Mouse (Mus musculus) neural tube, embryonic 15.5 days (tissue): ENCODE measurements around the gene Hist1h1t. TPM values are rescaled to one million over a fixed set of nuclear protein-coding genes. Genes with fewer than 3 reads are reported as not detected.
"Not testable (repeated sequence)": the region's sequence is repeated elsewhere in the genome, so short reads cannot be mapped to it uniquely, and the experiment has no call there.

Source experiments
- ATAC-seq: fragments of 200-750 bp; cut with Nextera tagmentation; 2 replicates; pipeline ENCODE4 v1.8.0; 2017; ENCODE audit warnings: mild to moderate bottlenecking, moderate TSS enrichment, moderate library complexity; ENCODE audit not compliant: low FRiP score
- H3K27ac ChIP-seq: fragments of 300-500 bp; sonication (generic); replicated peaks from 2 replicates; pipeline ENCODE4 v1.5.1; 2015; ENCODE audit warnings: mild to moderate bottlenecking, inconsistent platforms
- H3K27me3 ChIP-seq: fragments of 300-500 bp; sonication (generic); replicated peaks from 2 replicates; pipeline ENCODE4 v1.6.1; 2015; ENCODE audit warnings: inconsistent platforms
- H3K36me3 ChIP-seq: fragments of 300-500 bp; sonication (generic); 2 replicates; pipeline ENCODE4 v1.6.1; 2015; ENCODE audit warnings: inconsistent platforms
- H3K4me1 ChIP-seq: fragments of 300-500 bp; sonication (generic); 2 replicates; pipeline ENCODE4 v1.6.1; 2015; ENCODE audit warnings: inconsistent platforms
- H3K4me2 ChIP-seq: fragments of 300-500 bp; sonication (generic); 2 replicates; pipeline ENCODE4 v1.6.1; 2015; ENCODE audit warnings: inconsistent platforms, mild to moderate bottlenecking, moderate library complexity
- H3K4me3 ChIP-seq: fragments of 300-500 bp; sonication (generic); replicated peaks from 2 replicates; pipeline ENCODE4 v1.5.1; 2015; ENCODE audit warnings: mild to moderate bottlenecking, inconsistent platforms
- H3K9ac ChIP-seq: fragments of 300-500 bp; sonication (generic); replicated peaks from 2 replicates; pipeline ENCODE4 v1.6.1; 2015; ENCODE audit warnings: mild to moderate bottlenecking, inconsistent platforms
- H3K9me3 ChIP-seq: fragments of 300-500 bp; sonication (generic); replicated peaks from 2 replicates; pipeline ENCODE4 v1.6.1; 2016; ENCODE audit warnings: inconsistent platforms
- WGBS: fragments of 180-500 bp; shearing (Covaris S2); methylation state at CpG from one replicate; pipeline ENCODE4 v1.1.7; 2015; ENCODE audit warnings: mixed read lengths; 5-methylcytosine and 5-hydroxymethylcytosine counted together
- polyA plus RNA-seq: library from polyadenylated mRNA; unstranded; fragments of >200 nt; fragmentation: Nextera tagmentation; extraction: Ambion mirVana; gene quantifications from 2 replicates; pipeline ENCODE4 v1.2.1, GENCODE M21; 2015

Gene Hist1h1t
- polyA plus RNA-seq, 1 experiment from 2014 or later, result not detected

GRCm38 (mm10) chr13:23700786-23701520 is 5.3 kb downstream of the Hist1h1t start:
- H3K27me3 ChIP-seq, result no peaks in the 10 kb centered on the region
- no peak overlapping the region for H3K9ac ChIP-seq
- H3K27ac ChIP-seq, result no peak overlapping the region
- no peaks in the 10 kb centered on the region for H3K36me3 ChIP-seq
- ATAC-seq, result no peak
- WGBS, result 28% methylated on average over 8 of the region's 8 CpGs
- no peak overlapping the region for H3K4me3 ChIP-seq
- H3K4me1 ChIP-seq, result peaks cover 14% of the 10 kb centered on the region; the same call in 1 of the 2 replicates
- no peaks in the 10 kb centered on the region for H3K9me3 ChIP-seq
- no peak overlapping the region for H3K4me2 ChIP-seq

- peaks cover 14% of the 10 kb centered on the region; the same call in 1 of the 2 replicates for H3K4me1 ChIP-seq
- H3K36me3 ChIP-seq, result no peaks in the 10 kb centered on the region
Observed at GRCm38 (mm10) chr13:23702220-23702619, 6.6 kb downstream of the Hist1h1t start.

GRCm38 (mm10) chr13:23702801-23703200 is 7.2 kb downstream of the Hist1h1t start:
- not testable (repeated sequence) for H3K27me3 ChIP-seq, H3K27ac ChIP-seq, H3K4me2 ChIP-seq, H3K9ac ChIP-seq, H3K4me1 ChIP-seq, H3K9me3 ChIP-seq, ATAC-seq, H3K4me3 ChIP-seq, H3K36me3 ChIP-seq
- WGBS, result 87% methylated on average over 2 of the region's 2 CpGs

More at GRCm38 (mm10) chr13:23702220-23702619, 6.6 kb downstream of the Hist1h1t start:
- H3K4me3 ChIP-seq, result no peak overlapping the region
- H3K27ac ChIP-seq, result no peak overlapping the region
- no peak for ATAC-seq
- H3K9me3 ChIP-seq, result no peaks in the 10 kb centered on the region
- H3K9ac ChIP-seq, result no peak overlapping the region
- 78% methylated on average over 4 of the region's 4 CpGs for WGBS
- H3K4me2 ChIP-seq, result no peak overlapping the region
- H3K27me3 ChIP-seq, result no peaks in the 10 kb centered on the region

GRCm38 (mm10) chr13:23705751-23706356 is 10.2 kb downstream of the Hist1h1t start:
- no peak overlapping the region for H3K27ac ChIP-seq
- no peaks in the 10 kb centered on the region for H3K9me3 ChIP-seq
- no peak for ATAC-seq
- no peak overlapping the region for H3K9ac ChIP-seq
- H3K4me3 ChIP-seq, result no peak overlapping the region
- no peaks in the 10 kb centered on the region for H3K27me3 ChIP-seq
- no peaks in the 10 kb centered on the region for H3K36me3 ChIP-seq
- H3K4me2 ChIP-seq, result no peak overlapping the region
- WGBS, result 96% methylated on average over 7 of the region's 7 CpGs
- peaks cover 9% of the 10 kb centered on the region for H3K4me1 ChIP-seq

GRCm38 (mm10) chr13:23706771-23707170 is 11.2 kb downstream of the Hist1h1t start:
- no peak overlapping the region for H3K4me3 ChIP-seq
- H3K4me1 ChIP-seq, result peaks cover 9% of the 10 kb centered on the region
- no peak overlapping the region for H3K27ac ChIP-seq
- H3K9ac ChIP-seq, result no peak overlapping the region
- no peak for ATAC-seq
- H3K27me3 ChIP-seq, result no peaks in the 10 kb centered on the region
- WGBS, result 94% methylated on average over 12 of the region's 12 CpGs
- no peaks in the 10 kb centered on the region for H3K9me3 ChIP-seq
- H3K36me3 ChIP-seq, result no peaks in the 10 kb centered on the region
- H3K4me2 ChIP-seq, result no peak overlapping the region

- Histone ChIP-seq H3K36me3 (no peaks in the 10 kb centered on the region), H3K4me1 (peaks cover 9% of the 10 kb centered on the region), H3K9ac (no peak overlapping the region), H3K4me2 (no peak overlapping the region), H3K27ac (no peak overlapping the region), H3K4me3 (no peak overlapping the region), H3K9me3 (no peaks in the 10 kb centered on the region), H3K27me3 (no peaks in the 10 kb centered on the region)
- WGBS, result 91% methylated on average over 4 of the region's 4 CpGs
- no peak for ATAC-seq
Observed at GRCm38 (mm10) chr13:23708041-23708440, 12.4 kb downstream of the Hist1h1t start.

GRCm38 (mm10) chr13:23708654-23709053 is 13.0 kb downstream of the Hist1h1t start:
- H3K9ac ChIP-seq, result no peak overlapping the region
- ATAC-seq, result no peak
- peaks cover 9% of the 10 kb centered on the region for H3K4me1 ChIP-seq
- no peaks in the 10 kb centered on the region for H3K9me3 ChIP-seq
- H3K36me3 ChIP-seq, result no peaks in the 10 kb centered on the region
- no peaks in the 10 kb centered on the region for H3K27me3 ChIP-seq
- H3K4me3 ChIP-seq, result no peak overlapping the region
- 76% methylated on average over 4 of the region's 4 CpGs for WGBS
- no peak overlapping the region for H3K4me2 ChIP-seq
- H3K27ac ChIP-seq, result no peak overlapping the region

GRCm38 (mm10) chr13:23709714-23710373 is 14.2 kb downstream of the Hist1h1t start:
- no peaks in the 10 kb centered on the region for H3K36me3 ChIP-seq
- no peaks in the 10 kb centered on the region for H3K27me3 ChIP-seq
- ATAC-seq, result no peak
- H3K9me3 ChIP-seq, result no peaks in the 10 kb centered on the region
- H3K4me2 ChIP-seq, result peak overlapping the region; percentile 64
- WGBS, result 10% methylated on average over 15 of the region's 15 CpGs
- peak overlapping the region; percentile 41 for H3K4me3 ChIP-seq
- H3K27ac ChIP-seq, result no peak overlapping the region
- peaks cover 9% of the 10 kb centered on the region for H3K4me1 ChIP-seq
- peak overlapping the region; percentile 26 for H3K9ac ChIP-seq

- peak; percentile 50; the same call in 1 of the 2 replicates for ATAC-seq
- Histone ChIP-seq H3K4me3 (peak within 1 kb of the TSS; percentile 41), H3K9me3 (no peaks in the 10 kb centered on the region), H3K27me3 (no peaks in the 10 kb centered on the region), H3K4me1 (peaks cover 9% of the 10 kb centered on the region), H3K27ac (no peak within 1 kb of the TSS), H3K4me2 (peak within 1 kb of the TSS; percentile 64), H3K36me3 (no peaks in the 10 kb centered on the region), H3K9ac (peak within 1 kb of the TSS; percentile 26)
- WGBS, result 2% methylated on average over 17 of the region's 17 CpGs
Observed at GRCm38 (mm10) chr13:23710374-23711089, 14.9 kb downstream of the Hist1h1t start, which contains the start of gene Hfe. TSS of gene Hfe (minus strand) at chr13:23710854.

GRCm38 (mm10) chr13:23716261-23717042 is 20.8 kb downstream of the Hist1h1t start:
- no peak for ATAC-seq
- Histone ChIP-seq H3K4me1 (no peaks in the 10 kb centered on the region), H3K27ac (no peak overlapping the region), H3K9me3 (no peaks in the 10 kb centered on the region), H3K4me2 (no peak overlapping the region), H3K4me3 (no peak overlapping the region), H3K9ac (no peak overlapping the region), H3K36me3 (no peaks in the 10 kb centered on the region), H3K27me3 (no peaks in the 10 kb centered on the region)
- 89% methylated on average over 5 of the region's 5 CpGs for WGBS

GRCm38 (mm10) chr13:23717176-23717575 is 21.6 kb downstream of the Hist1h1t start:
- 61% methylated on average over 11 of the region's 11 CpGs for WGBS

More at GRCm38 (mm10) chr13:23717176-23717575, 21.6 kb downstream of the Hist1h1t start:
- H3K9me3 ChIP-seq, result no peaks in the 10 kb centered on the region
- H3K36me3 ChIP-seq, result no peaks in the 10 kb centered on the region
- no peak overlapping the region for H3K4me2 ChIP-seq
- no peak overlapping the region for H3K4me3 ChIP-seq
- H3K27me3 ChIP-seq, result no peaks in the 10 kb centered on the region
- H3K4me1 ChIP-seq, result no peaks in the 10 kb centered on the region
- no peak for ATAC-seq
- H3K27ac ChIP-seq, result no peak overlapping the region
- H3K9ac ChIP-seq, result no peak overlapping the region
